Mouse (Mus musculus): ENCODE data around the gene Rfxap.

The Rfxap gene

GRCm38 (mm10) chr3:54807666-54808217, at the start of gene Rfxap:
Gene Rfxap (minus strand): TSS chr3:54807791.
- DNase-seq (ENCODE audit: extremely low read depth, low read depth): peak; percentile 74

- no peak for DNase-seq (ENCODE audit: extremely low read depth, low read depth)
Observed at GRCm38 (mm10) chr3:54835421-54835820, 27.8 kb upstream of the Rfxap start.

GRCm38 (mm10) chr3:54832491-54832890, 24.9 kb upstream of the Rfxap start:
- no peak for DNase-seq (ENCODE audit: extremely low read depth, low read depth)

GRCm38 (mm10) chr3:54822526-54822925, 14.9 kb upstream of the Rfxap start:
- no peak for DNase-seq (ENCODE audit: extremely low read depth, low read depth)

- DNase-seq (ENCODE audit: extremely low read depth, low read depth): no peak
Observed at GRCm38 (mm10) chr3:54815292-54815691, 7.7 kb upstream of the Rfxap start.

GRCm38 (mm10) chr3:54814622-54815021, 7.0 kb upstream of the Rfxap start:
- no peak for DNase-seq (ENCODE audit: extremely low read depth, low read depth)

- no peak for DNase-seq (ENCODE audit: extremely low read depth, low read depth)
Observed at GRCm38 (mm10) chr3:54813418-54813988, 5.9 kb upstream of the Rfxap start.

- no peak for DNase-seq (ENCODE audit: extremely low read depth, low read depth)
Observed at GRCm38 (mm10) chr3:54811616-54812015, 4.0 kb upstream of the Rfxap start.

- DNase-seq (ENCODE audit: extremely low read depth, low read depth): peak; percentile 79
Observed at GRCm38 (mm10) chr3:54809111-54809510, 1.5 kb upstream of the Rfxap start.

- no peak for DNase-seq (ENCODE audit: extremely low read depth, low read depth)
Observed at GRCm38 (mm10) chr3:54807061-54807661, 430 bp downstream of the Rfxap start.

- DNase-seq (ENCODE audit: extremely low read depth, low read depth): no peak
Observed at GRCm38 (mm10) chr3:54803713-54804112, 3.9 kb downstream of the Rfxap start.

- no peak for DNase-seq (ENCODE audit: extremely low read depth, low read depth)
Observed at GRCm38 (mm10) chr3:54797211-54797610, 10.4 kb downstream of the Rfxap start.

- no peak for DNase-seq (ENCODE audit: extremely low read depth, low read depth)
Observed at GRCm38 (mm10) chr3:54795806-54796205, 11.8 kb downstream of the Rfxap start.

- DNase-seq (ENCODE audit: extremely low read depth, low read depth): no peak
Observed at GRCm38 (mm10) chr3:54795379-54795778, 12.2 kb downstream of the Rfxap start.

GRCm38 (mm10) chr3:54793762-54794161, 13.8 kb downstream of the Rfxap start:
- no peak for DNase-seq (ENCODE audit: extremely low read depth, low read depth)

- DNase-seq (ENCODE audit: extremely low read depth, low read depth): no peak
Observed at GRCm38 (mm10) chr3:54791822-54792677, 15.5 kb downstream of the Rfxap start.

GRCm38 (mm10) chr3:54790601-54791000, 17.0 kb downstream of the Rfxap start:
- no peak for DNase-seq (ENCODE audit: extremely low read depth, low read depth)

- DNase-seq (ENCODE audit: extremely low read depth, low read depth): no peak
Observed at GRCm38 (mm10) chr3:54775989-54776631, 31.5 kb downstream of the Rfxap start.

GRCm38 (mm10) chr3:54773613-54774012, 34.0 kb downstream of the Rfxap start:
- DNase-seq (ENCODE audit: extremely low read depth, low read depth): no peak

- DNase-seq (ENCODE audit: extremely low read depth, low read depth): no peak
Observed at GRCm38 (mm10) chr3:54769349-54770275, 38.0 kb downstream of the Rfxap start.

GRCm38 (mm10) chr3:54768592-54768991, 39.0 kb downstream of the Rfxap start:
- DNase-seq (ENCODE audit: extremely low read depth, low read depth): peak; percentile 41

Data from MEL-GATA-1-ER (cell line).